Mouse (Mus musculus): ENCODE data around the gene Rnf216. TPM values are rescaled to one million over a fixed set of nuclear protein-coding genes. Genes with fewer than 3 reads are reported as not detected.

Rnf216 gene
- total and polyA plus RNA-seq, 2 experiments from 2014 or later: 29.3 to 41.0 TPM

GRCm38 (mm10) chr5:143061511-143061910 lies 51.3 kb downstream of the Rnf216 start:
- peaks cover 12% of the 10 kb centered on the region for H3K36me3 ChIP-seq (ENCODE audit: insufficient read depth)
- no peaks in the 10 kb centered on the region for H3K9me3 ChIP-seq (ENCODE audit: low read length)
- H3K4me3 ChIP-seq (ENCODE audit: low read depth, low read length): no peak overlapping the region
- WGBS: 45% methylated on average over 3 of the region's 3 CpGs
- H3K27me3 ChIP-seq (ENCODE audit: insufficient read depth, low read length): no peaks in the 10 kb centered on the region
- peak; percentile 87 for ATAC-seq
- H3K4me1 ChIP-seq (ENCODE audit: insufficient read depth): no peaks in the 10 kb centered on the region
- H3K9ac ChIP-seq: no peak overlapping the region
- no peak for TF ChIP-seq CTCF (IDR thresholded peaks at IDR 0.05; ENCODE audit: low read depth)
- DNase-seq: peak; percentile 54
- peak overlapping the region; percentile 69; the same call in 1 of the 2 replicates for H3K27ac ChIP-seq (ENCODE audit: low read depth, low read length)
- no peak overlapping the region for H3K4me2 ChIP-seq (ENCODE audit: low read depth)

- H3K4me2 ChIP-seq (ENCODE audit: low read depth): no peak overlapping the region
- no peak overlapping the region for H3K9ac ChIP-seq
- no peaks in the 10 kb centered on the region for H3K4me1 ChIP-seq (ENCODE audit: insufficient read depth)
- no peak for TF ChIP-seq CTCF (IDR thresholded peaks at IDR 0.05; ENCODE audit: low read depth)
- no peaks in the 10 kb centered on the region for H3K9me3 ChIP-seq (ENCODE audit: low read length)
- H3K27ac ChIP-seq (ENCODE audit: low read depth, low read length): peak overlapping the region; percentile 69; the same call in 1 of the 2 replicates
- DNase-seq (no peak), ATAC-seq (peak; percentile 75)
- H3K4me3 ChIP-seq (ENCODE audit: low read depth, low read length): no peak overlapping the region
- WGBS: 33% methylated on average over 2 of the region's 2 CpGs
- H3K36me3 ChIP-seq (ENCODE audit: insufficient read depth): peaks cover 12% of the 10 kb centered on the region
- no peaks in the 10 kb centered on the region for H3K27me3 ChIP-seq (ENCODE audit: insufficient read depth, low read length)
Measured at GRCm38 (mm10) chr5:143060774-143061385, 51.9 kb downstream of the Rnf216 start.

GRCm38 (mm10) chr5:143059958-143060357 lies 52.8 kb downstream of the Rnf216 start:
- H3K4me1 ChIP-seq (ENCODE audit: insufficient read depth): no peaks in the 10 kb centered on the region
- H3K36me3 ChIP-seq (ENCODE audit: insufficient read depth): peaks cover 9% of the 10 kb centered on the region
- ATAC-seq: no peak
- no peak overlapping the region for H3K9ac ChIP-seq
- no peaks in the 10 kb centered on the region for H3K9me3 ChIP-seq (ENCODE audit: low read length)
- H3K27ac ChIP-seq (ENCODE audit: low read depth, low read length): no peak overlapping the region
- WGBS: 100% methylated on average over 1 of the region's 1 CpGs
- TF ChIP-seq CTCF (IDR thresholded peaks at IDR 0.05; ENCODE audit: low read depth): no peak
- no peak for DNase-seq
- no peak overlapping the region for H3K4me3 ChIP-seq (ENCODE audit: low read depth, low read length)
- H3K4me2 ChIP-seq (ENCODE audit: low read depth): no peak overlapping the region
- no peaks in the 10 kb centered on the region for H3K27me3 ChIP-seq (ENCODE audit: insufficient read depth, low read length)

GRCm38 (mm10) chr5:143059182-143059581 lies 53.6 kb downstream of the Rnf216 start:
- Histone ChIP-seq H3K9ac (no peak overlapping the region), H3K4me3 (ENCODE audit: low read depth, low read length) (no peak overlapping the region), H3K27me3 (ENCODE audit: insufficient read depth, low read length) (no peaks in the 10 kb centered on the region), H3K4me2 (ENCODE audit: low read depth) (no peak overlapping the region), H3K9me3 (ENCODE audit: low read length) (no peaks in the 10 kb centered on the region), H3K4me1 (ENCODE audit: insufficient read depth) (no peaks in the 10 kb centered on the region), H3K36me3 (ENCODE audit: insufficient read depth) (peaks cover 9% of the 10 kb centered on the region), H3K27ac (ENCODE audit: low read depth, low read length) (no peak overlapping the region; the same call in 1 of the 2 replicates)
- DNase-seq (no peak), ATAC-seq (no peak)
- no peak for TF ChIP-seq CTCF (IDR thresholded peaks at IDR 0.05; ENCODE audit: low read depth)

- Histone ChIP-seq H3K4me1 (ENCODE audit: insufficient read depth) (peaks cover 4% of the 10 kb centered on the region; the same call in 1 of the 2 replicates), H3K4me2 (ENCODE audit: low read depth) (no peak overlapping the region), H3K4me3 (ENCODE audit: low read depth, low read length) (no peak overlapping the region), H3K9me3 (ENCODE audit: low read length) (no peaks in the 10 kb centered on the region), H3K36me3 (ENCODE audit: insufficient read depth) (peaks cover 9% of the 10 kb centered on the region), H3K27ac (ENCODE audit: low read depth, low read length) (no peak overlapping the region), H3K9ac (no peak overlapping the region), H3K27me3 (ENCODE audit: insufficient read depth, low read length) (no peaks in the 10 kb centered on the region)
- TF ChIP-seq CTCF (IDR thresholded peaks at IDR 0.05; ENCODE audit: low read depth): no peak
- DNase-seq (no peak), ATAC-seq (no peak)
Measured at GRCm38 (mm10) chr5:143058675-143059074, 54.1 kb downstream of the Rnf216 start.

GRCm38 (mm10) chr5:143058208-143058607 lies 54.6 kb downstream of the Rnf216 start:
- Histone ChIP-seq H3K27ac (ENCODE audit: low read depth, low read length) (no peak overlapping the region), H3K9me3 (ENCODE audit: low read length) (no peaks in the 10 kb centered on the region), H3K36me3 (ENCODE audit: insufficient read depth) (peaks cover 9% of the 10 kb centered on the region), H3K4me3 (ENCODE audit: low read depth, low read length) (no peak overlapping the region), H3K4me2 (ENCODE audit: low read depth) (no peak overlapping the region), H3K9ac (no peak overlapping the region), H3K27me3 (ENCODE audit: insufficient read depth, low read length) (no peaks in the 10 kb centered on the region), H3K4me1 (ENCODE audit: insufficient read depth) (peaks cover 7% of the 10 kb centered on the region; the same call in 1 of the 2 replicates)
- ATAC-seq (no peak), DNase-seq (no peak)
- 43% methylated on average over 2 of the region's 2 CpGs for WGBS
- no peak for TF ChIP-seq CTCF (IDR thresholded peaks at IDR 0.05; ENCODE audit: low read depth)

- H3K4me2 ChIP-seq (ENCODE audit: low read depth): no peak overlapping the region
- H3K27ac ChIP-seq (ENCODE audit: low read depth, low read length): 0 out of 2 replicates have a peak overlapping the region, but pooled peaks have one; percentile 29
- H3K9me3 ChIP-seq (ENCODE audit: low read length): no peaks in the 10 kb centered on the region
- peaks cover 9% of the 10 kb centered on the region for H3K36me3 ChIP-seq (ENCODE audit: insufficient read depth)
- H3K27me3 ChIP-seq (ENCODE audit: insufficient read depth, low read length): no peaks in the 10 kb centered on the region
- no peak overlapping the region for H3K4me3 ChIP-seq (ENCODE audit: low read depth, low read length)
- H3K4me1 ChIP-seq (ENCODE audit: insufficient read depth): peaks cover 7% of the 10 kb centered on the region; the same call in 1 of the 2 replicates
- no peak overlapping the region for H3K9ac ChIP-seq
- ATAC-seq: no peak
- no peak for TF ChIP-seq CTCF (IDR thresholded peaks at IDR 0.05; ENCODE audit: low read depth)
- WGBS: 59% methylated on average over 1 of the region's 1 CpGs
- DNase-seq: no peak
Measured at GRCm38 (mm10) chr5:143057753-143058152, 55.0 kb downstream of the Rnf216 start.
